Mouse (Mus musculus): ENCODE data around the gene Gm49378. TPM values are rescaled to one million over a fixed set of nuclear protein-coding genes. Genes with fewer than 3 reads are reported as not detected.

The Gm49378 gene
- polyA plus RNA-seq, 1 experiment from 2014 or later, result 1.9 TPM

- 37% methylated on average over 5 of the region's 5 CpGs for WGBS
- Histone ChIP-seq H3K4me3 (peak overlapping the region; percentile 48), H3K9me3 (no peaks in the 10 kb centered on the region), H3K9ac (peak overlapping the region; percentile 79), H3K4me1 (replicated peaks) (peaks cover 26% of the 10 kb centered on the region), H3K36me3 (peaks cover 41% of the 10 kb centered on the region), H3K27me3 (no peaks in the 10 kb centered on the region), H3K27ac (replicated peaks) (0 out of 2 replicates have a peak overlapping the region, but pooled peaks have one; percentile 52), H3K4me2 (peak overlapping the region; percentile 66)
- no peak; the same call in 1 of the 2 replicates for ATAC-seq (ENCODE audit: low read depth)
These were observed 53.4 kb downstream of the Gm49378 start for GRCm38 (mm10) chr14:55584303-55584701.

GRCm38 (mm10) chr14:55581981-55582681 lies 55.6 kb downstream of the Gm49378 start:
- 77% methylated on average over 9 of the region's 9 CpGs for WGBS
- peaks cover 27% of the 10 kb centered on the region for H3K36me3 ChIP-seq
- no peak overlapping the region for H3K4me3 ChIP-seq
- H3K27me3 ChIP-seq, result no peaks in the 10 kb centered on the region
- H3K9ac ChIP-seq, result no peak overlapping the region
- no peak overlapping the region for H3K4me2 ChIP-seq
- peaks cover 35% of the 10 kb centered on the region for H3K4me1 ChIP-seq (replicated peaks)
- H3K27ac ChIP-seq (replicated peaks), result no peak overlapping the region
- ATAC-seq (ENCODE audit: low read depth), result no peak
- H3K9me3 ChIP-seq, result no peaks in the 10 kb centered on the region

GRCm38 (mm10) chr14:55580731-55581130 lies 57.0 kb downstream of the Gm49378 start:
- Histone ChIP-seq H3K9ac (no peak overlapping the region), H3K4me3 (no peak overlapping the region), H3K9me3 (no peaks in the 10 kb centered on the region), H3K36me3 (peaks cover 25% of the 10 kb centered on the region), H3K4me1 (replicated peaks) (peaks cover 35% of the 10 kb centered on the region), H3K27me3 (no peaks in the 10 kb centered on the region), H3K4me2 (no peak overlapping the region), H3K27ac (replicated peaks) (no peak overlapping the region)
- ATAC-seq (ENCODE audit: low read depth), result no peak
- WGBS, result 95% methylated on average over 16 of the region's 16 CpGs

- Histone ChIP-seq H3K9ac (no peak overlapping the region), H3K9me3 (no peaks in the 10 kb centered on the region), H3K36me3 (peaks cover 25% of the 10 kb centered on the region), H3K27ac (replicated peaks) (no peak overlapping the region), H3K4me1 (replicated peaks) (peaks cover 26% of the 10 kb centered on the region), H3K27me3 (no peaks in the 10 kb centered on the region), H3K4me2 (0 out of 2 replicates have a peak overlapping the region, but pooled peaks have one; percentile 82), H3K4me3 (no peak overlapping the region)
- ATAC-seq (ENCODE audit: low read depth), result no peak
- WGBS, result 89% methylated on average over 23 of the region's 23 CpGs
These were observed 57.9 kb downstream of the Gm49378 start for GRCm38 (mm10) chr14:55579511-55580496.

Other genes starting within 250 kb of the Gm49378 start
- gene Dhrs4, start 159.1 kb downstream of the Gm49378 start, polyA plus RNA-seq (2015; fragmentation: Nextera tagmentation; extraction: Ambion mirVana), result 26.1 and 31.9 TPM in 2 replicates
- gene Carmil3, start 147.2 kb downstream of the Gm49378 start, polyA plus RNA-seq (2015; fragmentation: Nextera tagmentation; extraction: Ambion mirVana), result 19.6 and 21.7 TPM in 2 replicates
- 5.7 and 10.1 TPM in 2 replicates for gene Cpne6, start 127.5 kb downstream of the Gm49378 start, polyA plus RNA-seq (2015; fragmentation: Nextera tagmentation; extraction: Ambion mirVana)
- gene Nrl, start 112.9 kb downstream of the Gm49378 start, polyA plus RNA-seq (2015; fragmentation: Nextera tagmentation; extraction: Ambion mirVana), result 0.07 TPM in 1 of 2 replicates, not detected in the other
- 18.7 and 20.3 TPM in 2 replicates for gene Pck2, start 97.6 kb downstream of the Gm49378 start, polyA plus RNA-seq (2015; fragmentation: Nextera tagmentation; extraction: Ambion mirVana)
- gene Dcaf11, start 77.9 kb downstream of the Gm49378 start, polyA plus RNA-seq (2015; fragmentation: Nextera tagmentation; extraction: Ambion mirVana), result 109 and 126 TPM in 2 replicates
- 0.59 TPM in 1 of 2 replicates, not detected in the other for gene A730061H03Rik, start 77.5 kb downstream of the Gm49378 start, polyA plus RNA-seq (2015; fragmentation: Nextera tagmentation; extraction: Ambion mirVana)
- gene Fitm1, start 62.3 kb downstream of the Gm49378 start, polyA plus RNA-seq (2015; fragmentation: Nextera tagmentation; extraction: Ambion mirVana), result 1.0 and 3.2 TPM in 2 replicates
- gene Psme1, start 59.8 kb downstream of the Gm49378 start, polyA plus RNA-seq (2015; fragmentation: Nextera tagmentation; extraction: Ambion mirVana), result 167 and 179 TPM in 2 replicates
- gene Emc9, start 52.6 kb downstream of the Gm49378 start, polyA plus RNA-seq (2015; fragmentation: Nextera tagmentation; extraction: Ambion mirVana), result 20.4 and 24.5 TPM in 2 replicates
- gene Psme2, start 46.8 kb downstream of the Gm49378 start, polyA plus RNA-seq (2015; fragmentation: Nextera tagmentation; extraction: Ambion mirVana), result 178 and 199 TPM in 2 replicates
- 21.7 and 27.5 TPM in 2 replicates for gene Rnf31, start 46.2 kb downstream of the Gm49378 start, polyA plus RNA-seq (2015; fragmentation: Nextera tagmentation; extraction: Ambion mirVana)
- 9.8 and 10.4 TPM in 2 replicates for gene Irf9, start 34.3 kb downstream of the Gm49378 start, polyA plus RNA-seq (2015; fragmentation: Nextera tagmentation; extraction: Ambion mirVana)
- 17.4 and 17.6 TPM in 2 replicates for gene Rec8, start 19.9 kb downstream of the Gm49378 start, polyA plus RNA-seq (2015; fragmentation: Nextera tagmentation; extraction: Ambion mirVana)
- 81.6 and 84.5 TPM in 2 replicates for gene Ipo4, start 1.9 kb downstream of the Gm49378 start, polyA plus RNA-seq (2015; fragmentation: Nextera tagmentation; extraction: Ambion mirVana)
- gene Tm9sf1, start 5.9 kb upstream of the Gm49378 start, polyA plus RNA-seq (2015; fragmentation: Nextera tagmentation; extraction: Ambion mirVana), result 60.0 and 61.2 TPM in 2 replicates
- gene Tssk4, start 12.3 kb upstream of the Gm49378 start, polyA plus RNA-seq (2015; fragmentation: Nextera tagmentation; extraction: Ambion mirVana), result 0.30 and 0.31 TPM in 2 replicates
- gene Mdp1, start 22.6 kb upstream of the Gm49378 start, polyA plus RNA-seq (2015; fragmentation: Nextera tagmentation; extraction: Ambion mirVana), result 68.6 and 70.4 TPM in 2 replicates
- 51.1 and 55.0 TPM in 2 replicates for gene Gmpr2, start 34.0 kb upstream of the Gm49378 start, polyA plus RNA-seq (2015; fragmentation: Nextera tagmentation; extraction: Ambion mirVana)
- 551 and 603 TPM in 2 replicates for gene Nedd8, start 34.2 kb upstream of the Gm49378 start, polyA plus RNA-seq (2015; fragmentation: Nextera tagmentation; extraction: Ambion mirVana)
- 26.3 and 26.9 TPM in 2 replicates for gene Tinf2, start 43.9 kb upstream of the Gm49378 start, polyA plus RNA-seq (2015; fragmentation: Nextera tagmentation; extraction: Ambion mirVana)
- gene Tgm1, start 76.0 kb upstream of the Gm49378 start, polyA plus RNA-seq (2015; fragmentation: Nextera tagmentation; extraction: Ambion mirVana), result 0.17 and 0.66 TPM in 2 replicates
- 50.6 and 53.2 TPM in 2 replicates for gene Rabggta, start 84.4 kb upstream of the Gm49378 start, polyA plus RNA-seq (2015; fragmentation: Nextera tagmentation; extraction: Ambion mirVana)
- gene Dhrs1, start 107.8 kb upstream of the Gm49378 start, polyA plus RNA-seq (2015; fragmentation: Nextera tagmentation; extraction: Ambion mirVana), result 90.0 and 95.0 TPM in 2 replicates
- 29.3 and 32.7 TPM in 2 replicates for gene Nop9, start 107.8 kb upstream of the Gm49378 start, polyA plus RNA-seq (2015; fragmentation: Nextera tagmentation; extraction: Ambion mirVana)
- 0.24 TPM in 1 of 2 replicates, not detected in the other for gene Cideb, start 120.6 kb upstream of the Gm49378 start, polyA plus RNA-seq (2015; fragmentation: Nextera tagmentation; extraction: Ambion mirVana)
- 0.29 and 0.33 TPM in 2 replicates for gene Ltb4r2, start 123.5 kb upstream of the Gm49378 start, polyA plus RNA-seq (2015; fragmentation: Nextera tagmentation; extraction: Ambion mirVana)
- gene Ltb4r1, start 128.1 kb upstream of the Gm49378 start, polyA plus RNA-seq (2015; fragmentation: Nextera tagmentation; extraction: Ambion mirVana), result 0.21 and 0.28 TPM in 2 replicates
- 4.4 and 5.7 TPM in 2 replicates for gene Adcy4, start 146.2 kb upstream of the Gm49378 start, polyA plus RNA-seq (2015; fragmentation: Nextera tagmentation; extraction: Ambion mirVana)
- 4.3 and 4.7 TPM in 2 replicates for gene Ripk3, start 151.0 kb upstream of the Gm49378 start, polyA plus RNA-seq (2015; fragmentation: Nextera tagmentation; extraction: Ambion mirVana)
- 12.2 and 14.2 TPM in 2 replicates for gene Nfatc4, start 185.2 kb upstream of the Gm49378 start, polyA plus RNA-seq (2015; fragmentation: Nextera tagmentation; extraction: Ambion mirVana)
- 11.8 and 12.7 TPM in 2 replicates for gene Nynrin, start 216.1 kb upstream of the Gm49378 start, polyA plus RNA-seq (2015; fragmentation: Nextera tagmentation; extraction: Ambion mirVana)
- 0.19 and 0.25 TPM in 2 replicates for gene Cbln3, start 246.5 kb upstream of the Gm49378 start, polyA plus RNA-seq (2015; fragmentation: Nextera tagmentation; extraction: Ambion mirVana)
- gene Khnyn, start 247.1 kb upstream of the Gm49378 start, polyA plus RNA-seq (2015; fragmentation: Nextera tagmentation; extraction: Ambion mirVana), result 10.5 and 11.1 TPM in 2 replicates

All from neural tube, embryonic 13.5 days (tissue).